Mouse (Mus musculus) kidney, postnatal 0 days (tissue): ENCODE results near the gene Tatdn3. TPM values are rescaled to one million over a fixed set of nuclear protein-coding genes. Genes with fewer than 3 reads are reported as not detected.

Source experiments
- ATAC-seq: fragments of 200-750 bp; cut with Nextera tagmentation; replicated peaks from 2 replicates; pipeline ENCODE4 v1.8.0; 2017; ENCODE audit warnings: low read depth, moderate number of reproducible peaks, moderate TSS enrichment, moderate library complexity; ENCODE audit not compliant: low FRiP score
- DNase-seq: peaks from one replicate; pipeline ENCODE4 v3.0.0-alpha.2; 2016; ENCODE audit warnings: low spot score
- H3K27ac ChIP-seq: fragments of 300-500 bp; sonication (generic); 2 replicates; pipeline ENCODE4 v1.5.1; 2014; ENCODE audit warnings: mild to moderate bottlenecking
- H3K27me3 ChIP-seq: fragments of 300-500 bp; sonication (generic); 2 replicates; pipeline ENCODE4 v1.6.1; 2014; ENCODE audit warnings: low read length, mixed read lengths; ENCODE audit not compliant: insufficient read depth
- H3K36me3 ChIP-seq: fragments of 300-500 bp; sonication (generic); 2 replicates; pipeline ENCODE4 v1.6.1; 2014; ENCODE audit warnings: low read length, mixed read lengths; ENCODE audit not compliant: insufficient read depth
- H3K4me1 ChIP-seq: fragments of 300-500 bp; sonication (generic); replicated peaks from 2 replicates; pipeline ENCODE4 v1.6.1; 2014; ENCODE audit warnings: antibody characterized with exemption, low read length, mixed read lengths; ENCODE audit not compliant: insufficient read depth
- H3K4me2 ChIP-seq: fragments of 300-500 bp; sonication (generic); 2 replicates; pipeline ENCODE4 v1.6.1; 2014; ENCODE audit warnings: mild to moderate bottlenecking, low read length, moderate library complexity, mixed read lengths
- H3K4me3 ChIP-seq: fragments of 300-500 bp; sonication (generic); replicated peaks from 2 replicates; pipeline ENCODE4 v1.5.1; 2014; ENCODE audit warnings: low read depth, low read length
- H3K9ac ChIP-seq: fragments of 300-500 bp; sonication (generic); 2 replicates; pipeline ENCODE4 v1.6.1; 2014; ENCODE audit warnings: low read depth, low read length
- H3K9me3 ChIP-seq: fragments of 300-500 bp; sonication (generic); replicated peaks from 2 replicates; pipeline ENCODE4 v1.6.1; 2016; ENCODE audit warnings: low read length, inconsistent platforms, mixed read lengths
- CTCF ChIP-seq: IDR thresholded peaks from 2 replicates; pipeline ENCODE4 v1.5.1; 2016; ENCODE audit warnings: antibody characterized with exemption, low read depth, mild to moderate bottlenecking, moderate library complexity
- WGBS: fragments of 180-500 bp; shearing (Covaris S2); extraction: QIAGEN DNeasy Blood & Tissue Kit; methylation state at CpG from one replicate; pipeline ENCODE4 v1.1.7; 2014; 5-methylcytosine and 5-hydroxymethylcytosine counted together
- polyA plus RNA-seq: library from polyadenylated mRNA; unstranded; fragments of >200 nt; fragmentation: Nextera tagmentation; extraction: Ambion mirVana; gene quantifications from 2 replicates; pipeline ENCODE4 v1.2.1, GENCODE M21; 2015

The Tatdn3 gene
- polyA plus RNA-seq, 1 experiment from 2014 or later, result 16.1 TPM

GRCm38 (mm10) chr1:191099772-191100291 lies 37.1 kb upstream of the Tatdn3 start:
- WGBS, result 65% methylated on average over 5 of the region's 5 CpGs
- Histone ChIP-seq H3K9ac (no peak overlapping the region), H3K4me2 (no peak overlapping the region), H3K4me3 (no peak overlapping the region), H3K27ac (no peak overlapping the region), H3K36me3 (no peaks in the 10 kb centered on the region), H3K27me3 (no peaks in the 10 kb centered on the region), H3K4me1 (0 out of 2 replicates have a peak, but pooled peaks cover 11% of the 10 kb centered on the region), H3K9me3 (no peaks in the 10 kb centered on the region)
- ATAC-seq (no peak), DNase-seq (no peak)
- TF ChIP-seq CTCF, result no peak

GRCm38 (mm10) chr1:191099114-191099513 lies 36.4 kb upstream of the Tatdn3 start:
- H3K4me3 ChIP-seq, result peak overlapping the region; percentile 68; the same call in 1 of the 2 replicates
- H3K4me2 ChIP-seq, result peak overlapping the region; percentile 98; the same call in 1 of the 2 replicates
- TF ChIP-seq CTCF, result no peak

GRCm38 (mm10) chr1:191097802-191098747 lies 35.3 kb upstream of the Tatdn3 start, which contains the start of gene Batf3:
Gene Batf3, plus strand, starts transcription at chr1:191097847.
- H3K4me2 ChIP-seq, result peak within 1 kb of the TSS; percentile 98
- no peaks in the 10 kb centered on the region for H3K9me3 ChIP-seq
- H3K27me3 ChIP-seq, result no peaks in the 10 kb centered on the region
- TF ChIP-seq CTCF, result peak; percentile 51
- peak within 1 kb of the TSS; percentile 42; the same call in 1 of the 2 replicates for H3K27ac ChIP-seq
- H3K36me3 ChIP-seq, result no peaks in the 10 kb centered on the region
- ATAC-seq (peak; percentile 59), DNase-seq (peak; percentile 58)
- peak within 1 kb of the TSS; percentile 68 for H3K4me3 ChIP-seq
- WGBS, result under 1% methylated on average over 80 of the region's 95 CpGs
- 0 out of 2 replicates have a peak, but pooled peaks cover 11% of the 10 kb centered on the region for H3K4me1 ChIP-seq
- H3K9ac ChIP-seq, result peak within 1 kb of the TSS; percentile 56

More at GRCm38 (mm10) chr1:191099114-191099513, 36.4 kb upstream of the Tatdn3 start:
- 0 out of 2 replicates have a peak, but pooled peaks cover 11% of the 10 kb centered on the region for H3K4me1 ChIP-seq
- DNase-seq (no peak), ATAC-seq (no peak)
- 33% methylated on average over 5 of the region's 5 CpGs for WGBS
- no peaks in the 10 kb centered on the region for H3K36me3 ChIP-seq
- no peaks in the 10 kb centered on the region for H3K27me3 ChIP-seq
- no peak overlapping the region for H3K27ac ChIP-seq
- no peaks in the 10 kb centered on the region for H3K9me3 ChIP-seq
- no peak overlapping the region for H3K9ac ChIP-seq

DNA sequence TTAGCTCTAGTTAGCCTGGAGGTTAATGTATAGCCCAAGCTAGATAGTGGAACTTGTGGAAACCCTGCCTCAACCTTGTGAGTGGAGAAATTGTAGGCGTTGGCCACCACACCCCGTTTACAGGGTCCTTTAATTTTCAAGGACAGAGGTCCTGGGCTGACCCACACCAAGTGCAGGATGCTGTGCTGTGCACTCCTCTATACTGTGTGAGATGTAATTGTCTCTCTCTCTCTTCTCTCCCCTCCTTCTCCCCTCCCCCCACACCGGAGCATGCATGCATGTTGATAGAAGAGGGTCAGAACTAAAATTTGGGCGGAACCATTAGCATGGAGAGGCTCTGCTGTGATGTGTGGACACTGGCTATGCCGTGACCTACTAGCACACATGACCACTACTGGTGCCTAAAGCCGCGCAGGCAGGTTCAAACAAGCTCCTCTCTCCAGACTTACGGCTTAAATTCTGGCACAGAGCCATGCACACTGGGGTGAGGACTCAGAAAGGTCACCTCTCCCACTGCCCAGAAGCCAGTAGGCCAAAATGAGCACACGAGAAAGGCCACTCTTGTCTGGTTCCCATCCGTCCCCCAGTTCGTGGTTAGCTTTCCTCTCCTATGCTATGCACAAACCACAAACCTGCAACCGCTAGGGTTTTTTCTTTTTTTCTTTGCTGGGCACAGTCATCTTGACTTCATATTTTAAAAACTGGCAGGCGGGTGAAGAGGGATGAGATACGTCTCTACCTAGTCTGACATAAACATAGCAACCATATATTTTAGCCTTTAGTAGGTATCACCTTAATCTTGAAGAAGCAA lies 34.3 kb upstream of the Tatdn3 start:
- peak overlapping the region; percentile 98 for H3K4me2 ChIP-seq
- ATAC-seq (peak; percentile 12; the same call in 1 of the 2 replicates), DNase-seq (no peak)
- 35% methylated on average over 14 of the region's 14 CpGs for WGBS
- H3K9me3 ChIP-seq, result no peaks in the 10 kb centered on the region
- H3K4me3 ChIP-seq, result peak overlapping the region; percentile 68
- H3K36me3 ChIP-seq, result no peaks in the 10 kb centered on the region
- no peak for TF ChIP-seq CTCF
- H3K27me3 ChIP-seq, result no peaks in the 10 kb centered on the region
- 0 out of 2 replicates have a peak overlapping the region, but pooled peaks have one; percentile 56 for H3K9ac ChIP-seq
- H3K27ac ChIP-seq, result no peak overlapping the region
- H3K4me1 ChIP-seq, result 0 out of 2 replicates have a peak, but pooled peaks cover 11% of the 10 kb centered on the region

DNA sequence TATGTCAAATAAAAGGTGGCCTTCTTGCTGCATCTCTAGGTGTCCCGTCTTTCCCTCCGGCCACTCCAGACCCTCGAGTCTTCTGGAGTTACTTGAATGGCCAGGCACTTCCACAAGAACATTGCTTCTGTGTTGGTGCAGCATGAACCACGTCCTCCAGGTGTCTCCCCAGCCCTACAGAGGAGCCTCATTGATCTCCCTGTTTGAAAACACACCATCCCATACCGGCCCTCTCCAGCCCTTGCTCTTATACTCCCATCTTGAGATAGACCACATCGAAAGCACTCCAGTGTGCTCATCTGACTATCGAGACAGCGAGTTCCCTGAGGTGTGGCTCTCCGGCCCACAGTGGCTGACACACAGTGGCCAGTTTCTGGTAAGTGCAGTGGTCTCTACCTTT lies 32.3 kb upstream of the Tatdn3 start:
- Histone ChIP-seq H3K4me2 (no peak overlapping the region), H3K27me3 (no peaks in the 10 kb centered on the region), H3K4me3 (no peak overlapping the region), H3K27ac (no peak overlapping the region), H3K9ac (no peak overlapping the region), H3K9me3 (no peaks in the 10 kb centered on the region), H3K4me1 (0 out of 2 replicates have a peak, but pooled peaks cover 11% of the 10 kb centered on the region), H3K36me3 (no peaks in the 10 kb centered on the region)
- peak; percentile 42 for DNase-seq
- ATAC-seq, result no peak
- TF ChIP-seq CTCF, result peak; percentile 64
- 71% methylated on average over 9 of the region's 9 CpGs for WGBS
